Mouse (Mus musculus) 3T3-L1 (cell line): Measurements from ENCODE around the gene Galm.

Experiments
- DNase-seq: peaks from one replicate; pipeline ENCODE4 v3.0.0-alpha.2; 2015; ENCODE audit warnings: low read depth, low spot score

The Galm gene

DNA sequence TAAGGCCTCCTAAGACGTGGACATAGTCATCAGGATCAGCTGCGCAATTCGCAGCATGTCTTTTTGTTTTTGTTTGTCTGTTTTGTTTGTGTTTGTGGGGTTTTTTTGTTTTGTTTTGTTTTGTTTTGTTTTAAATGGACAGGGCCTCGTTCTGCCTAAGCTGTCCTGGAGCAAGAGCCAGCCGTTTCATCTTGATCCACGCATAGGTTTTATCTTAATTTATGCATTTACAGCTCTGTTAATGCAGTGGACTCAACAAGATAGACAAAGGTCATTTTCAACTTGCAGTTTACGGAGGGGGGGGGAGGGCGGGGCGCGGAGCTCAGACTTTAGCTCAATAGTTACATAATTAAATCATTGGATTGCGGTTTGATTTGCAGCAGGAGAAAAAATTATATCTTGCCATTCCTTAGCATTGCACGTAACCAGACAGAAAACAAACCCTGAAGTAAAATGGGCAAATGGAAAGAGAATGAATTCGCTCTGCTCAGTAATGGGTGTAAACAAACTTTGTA is 1.3 kb downstream of the Galm start:
- no peak for DNase-seq

DNA sequence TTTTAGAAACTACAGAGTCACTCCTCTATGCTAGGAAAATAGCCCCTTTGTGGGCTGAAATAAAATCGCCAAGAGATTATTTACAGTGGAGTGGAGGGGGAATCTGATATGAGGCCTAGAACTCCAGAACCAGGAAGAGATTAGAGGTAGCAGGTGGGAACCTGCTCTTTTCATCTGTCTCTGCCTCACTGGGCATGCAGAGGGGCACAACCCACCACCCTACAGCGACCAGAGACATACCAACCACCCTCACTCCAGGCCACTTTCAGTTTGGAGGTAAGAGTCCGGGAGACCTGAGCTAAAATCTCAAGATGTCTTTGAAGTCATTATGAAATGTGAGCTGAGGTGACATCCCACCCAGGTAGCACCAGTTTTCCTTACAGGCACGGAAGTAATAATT is 2.1 kb downstream of the Galm start:
- no peak for DNase-seq

DNA sequence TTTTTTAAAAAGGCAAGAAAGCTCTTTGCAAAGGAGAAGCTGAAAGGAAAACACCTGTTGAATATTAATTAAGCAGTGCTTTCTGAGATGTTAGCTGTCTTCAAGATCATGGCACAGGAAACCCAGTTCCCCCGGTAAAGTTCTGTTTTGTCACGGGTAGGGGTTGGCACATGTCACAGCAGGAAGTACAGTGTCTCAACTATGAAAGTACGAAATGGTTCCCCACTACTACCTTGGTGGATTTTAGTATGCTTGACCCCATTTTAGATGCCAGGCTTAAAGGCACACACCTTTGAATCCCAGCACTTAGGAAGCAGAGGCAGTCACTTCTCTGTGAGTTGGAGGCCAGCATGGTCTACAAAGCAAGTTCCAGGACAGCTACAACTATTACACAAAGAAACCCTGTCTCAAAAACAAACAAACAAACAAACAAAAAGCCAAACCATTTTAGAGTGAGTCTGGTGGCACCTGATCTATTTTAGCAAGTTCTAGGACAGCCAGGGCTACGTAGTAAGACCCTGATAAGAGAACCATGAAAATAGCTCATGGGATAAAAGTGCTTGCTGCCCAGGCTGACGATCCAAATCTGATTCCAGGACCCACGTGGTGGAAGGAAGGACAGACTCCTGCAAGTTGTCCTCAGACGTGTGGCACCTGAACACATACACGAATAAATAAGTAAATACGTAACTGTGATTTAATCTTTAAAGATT is 3.6 kb downstream of the Galm start:
- no peak for DNase-seq

DNA sequence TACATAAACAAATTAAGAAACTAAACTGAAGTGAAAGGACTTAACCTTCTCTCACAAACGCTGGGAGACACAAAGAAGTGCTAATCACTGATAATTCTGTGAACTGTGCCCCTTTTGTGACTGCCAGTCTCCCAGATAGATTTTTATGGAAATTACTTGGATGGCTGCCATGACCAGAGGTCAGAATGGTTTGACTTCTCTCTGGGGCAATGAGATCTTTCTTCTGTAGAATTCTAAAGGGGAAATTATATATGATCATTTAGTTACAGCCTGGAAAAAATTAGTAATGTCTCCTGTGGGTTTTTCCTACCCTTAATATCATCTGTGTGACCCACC is 4.1 kb downstream of the Galm start:
- DNase-seq, result no peak

DNA sequence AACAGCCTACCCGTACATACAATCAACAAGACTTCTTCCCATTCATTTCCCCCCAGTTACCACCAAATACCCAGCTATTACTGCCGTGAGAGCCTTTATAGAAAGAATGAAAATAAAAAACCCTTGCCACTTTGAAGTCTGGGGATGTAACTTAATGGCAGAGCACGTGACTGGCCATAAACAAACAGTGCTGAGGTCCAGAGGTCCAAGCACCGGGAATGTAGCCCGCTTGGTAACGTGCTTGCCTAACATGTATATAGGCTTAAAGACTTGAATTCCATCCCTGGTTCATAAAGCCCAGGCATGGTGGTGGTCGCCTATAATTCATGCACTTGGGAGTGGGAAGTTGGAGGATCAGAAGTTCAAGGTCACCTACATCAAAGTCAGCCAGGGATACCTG is 4.6 kb downstream of the Galm start:
- DNase-seq, result no peak

DNA sequence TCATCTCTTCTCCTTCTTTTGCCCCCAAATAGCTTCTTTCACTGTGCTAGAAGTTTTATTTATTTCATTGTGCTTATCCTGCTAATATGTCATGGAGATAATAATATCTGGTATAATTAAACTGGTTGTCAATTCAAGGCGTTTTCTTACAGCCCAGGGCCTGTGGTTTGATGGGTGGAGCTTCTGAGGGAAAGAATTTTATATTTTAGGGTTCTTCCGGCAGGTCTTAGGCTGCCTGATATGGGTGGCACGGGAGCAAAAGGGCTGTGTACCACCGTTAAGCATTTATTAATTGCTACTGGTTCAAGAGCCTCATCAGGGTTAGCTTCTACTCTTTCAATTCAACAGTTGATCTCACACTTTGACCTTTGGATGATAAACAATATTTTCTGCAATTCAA is 5.2 kb downstream of the Galm start:
- no peak for DNase-seq

DNA sequence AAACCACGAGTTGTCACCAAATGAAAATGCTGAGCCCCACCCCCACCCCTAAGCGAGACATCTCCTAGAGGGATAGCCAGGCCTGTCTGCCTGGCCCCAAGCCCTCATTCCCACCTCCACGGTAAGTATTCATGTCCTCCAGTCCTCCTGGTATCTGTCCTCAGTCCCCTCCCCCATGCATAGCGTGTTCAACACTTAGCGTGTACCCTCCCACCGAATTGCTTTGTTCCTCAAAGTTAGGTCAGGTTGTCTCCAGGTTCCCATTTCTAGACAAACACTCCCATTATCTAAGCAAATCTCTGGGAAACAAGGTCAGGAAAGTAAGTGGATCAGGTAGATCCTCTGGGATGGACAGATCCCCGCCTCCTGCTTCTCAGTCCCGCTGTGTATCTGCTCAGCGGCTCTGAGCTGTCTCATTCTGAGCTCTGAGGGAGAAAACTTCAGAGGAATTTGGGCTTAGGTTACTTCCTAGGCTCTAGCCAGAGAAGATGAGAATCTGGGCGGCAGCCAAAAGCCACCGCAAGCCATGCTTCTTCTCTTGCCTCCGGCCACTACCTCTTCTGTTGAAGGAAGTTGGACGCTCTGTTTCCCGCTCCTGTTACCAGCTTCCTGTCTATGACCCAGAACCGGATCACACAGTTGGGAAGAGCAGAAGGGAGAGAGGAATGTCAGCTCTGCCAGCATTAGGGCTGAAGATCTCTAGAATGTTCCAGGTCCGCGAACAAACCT is 11.3 kb downstream of the Galm start:
- no peak for DNase-seq

DNA sequence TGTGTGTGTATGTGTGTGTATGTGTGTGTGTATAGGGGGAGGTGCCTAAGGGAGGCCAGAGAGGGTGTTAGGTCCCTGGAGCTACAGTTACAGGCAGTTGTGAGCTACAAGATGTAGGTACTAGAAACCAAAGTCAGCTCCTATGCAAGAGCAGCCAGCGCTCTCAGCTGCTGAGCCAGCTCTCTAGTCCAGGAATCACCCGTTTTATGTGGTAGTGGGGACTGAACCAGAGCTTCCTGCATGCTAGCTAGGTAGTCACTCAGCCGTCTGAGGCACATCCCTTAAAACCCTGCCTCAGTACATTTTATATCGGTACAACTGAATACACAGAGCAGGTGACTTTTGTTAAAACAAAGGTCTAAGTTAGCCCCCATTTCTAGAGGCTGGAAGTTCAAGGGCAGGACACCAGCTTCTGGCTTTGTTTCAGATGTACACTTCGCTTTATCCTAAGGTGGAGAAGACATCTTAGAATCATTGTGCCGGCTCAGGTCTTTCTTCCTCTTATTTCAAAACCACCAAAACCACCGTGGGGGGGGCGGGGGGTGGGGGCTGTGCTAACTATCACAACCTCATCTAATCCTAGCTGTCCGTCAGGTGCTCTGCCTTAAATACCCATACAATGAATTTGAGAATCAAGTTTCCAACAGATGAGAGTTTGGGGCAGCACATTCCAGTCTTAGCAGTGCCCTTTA is 12.6 kb downstream of the Galm start:
- DNase-seq, result no peak

DNA sequence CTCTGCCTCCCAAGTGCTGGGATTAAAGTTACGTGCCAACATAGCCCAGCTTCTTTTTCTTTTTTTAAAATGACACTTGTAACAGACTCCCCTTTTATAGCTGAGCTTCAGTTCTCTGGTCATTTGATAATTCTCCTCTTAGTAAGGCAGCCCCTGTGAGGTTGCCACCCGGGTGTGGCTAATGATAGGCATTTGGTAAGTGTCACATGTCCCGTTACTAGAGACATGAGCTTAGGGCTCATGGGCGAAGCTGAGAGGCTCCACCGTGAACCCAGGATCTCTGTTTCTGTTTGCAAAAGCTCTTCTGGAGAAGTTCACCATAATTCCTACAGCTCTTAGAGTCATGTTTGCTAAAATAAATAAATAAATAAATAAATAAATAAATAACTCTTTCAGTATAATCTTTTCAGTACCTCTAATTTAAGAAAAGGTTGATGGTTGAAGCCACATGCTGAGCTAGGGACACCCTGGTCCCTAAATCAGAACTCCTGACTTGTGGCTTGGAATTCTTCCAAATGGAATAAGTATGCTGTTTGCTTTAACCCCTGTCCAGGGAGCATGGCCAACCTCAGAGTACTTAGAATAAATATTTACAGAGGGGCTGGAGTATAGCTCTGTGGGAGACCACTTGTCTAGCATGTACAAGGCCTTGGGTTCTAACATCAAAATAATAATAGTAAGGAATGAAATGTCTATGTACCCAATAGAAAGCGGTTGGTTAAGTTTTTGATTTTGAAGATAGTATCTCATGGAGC is 16.4 kb downstream of the Galm start:
- DNase-seq, result no peak

DNA sequence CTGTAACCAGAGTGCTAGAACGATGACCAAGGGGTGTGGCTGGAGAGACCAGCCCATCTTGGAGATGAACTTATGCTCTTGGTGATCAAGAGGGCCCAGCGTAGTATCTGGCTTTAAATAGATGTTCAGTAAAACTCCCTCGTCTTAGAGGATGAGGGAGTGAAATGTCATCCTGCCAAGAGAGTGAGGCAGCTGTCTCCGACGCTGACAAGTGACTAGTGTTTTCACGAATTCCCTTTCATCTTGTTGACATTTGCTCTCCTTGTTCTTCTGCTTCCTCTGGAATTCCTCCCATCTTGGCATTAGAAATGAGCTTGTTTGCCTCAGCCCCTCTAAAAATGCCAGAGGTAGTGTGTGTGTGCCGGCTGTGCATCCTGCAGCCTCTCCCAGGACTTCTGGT is 17.9 kb downstream of the Galm start:
- DNase-seq, result no peak

DNA sequence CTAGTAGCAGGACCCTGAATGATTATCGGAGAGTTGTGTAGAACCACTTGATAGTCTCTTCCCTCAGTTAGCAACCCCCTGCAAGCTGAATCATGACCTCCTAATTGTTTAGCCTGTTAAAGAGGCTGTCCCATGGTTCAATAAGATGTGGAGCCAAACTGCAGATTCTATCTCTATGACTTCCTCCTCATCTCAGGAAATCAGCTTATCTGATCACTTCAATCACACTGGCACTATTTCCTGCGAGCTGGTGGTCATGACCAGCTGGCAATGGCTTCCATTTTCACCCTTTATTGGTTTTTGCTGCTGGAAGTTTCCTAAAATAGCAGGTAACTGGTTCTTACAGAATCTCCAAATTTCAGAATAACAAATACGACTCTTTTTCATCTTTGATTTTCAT is 18.5 kb downstream of the Galm start:
- DNase-seq, result no peak

DNA sequence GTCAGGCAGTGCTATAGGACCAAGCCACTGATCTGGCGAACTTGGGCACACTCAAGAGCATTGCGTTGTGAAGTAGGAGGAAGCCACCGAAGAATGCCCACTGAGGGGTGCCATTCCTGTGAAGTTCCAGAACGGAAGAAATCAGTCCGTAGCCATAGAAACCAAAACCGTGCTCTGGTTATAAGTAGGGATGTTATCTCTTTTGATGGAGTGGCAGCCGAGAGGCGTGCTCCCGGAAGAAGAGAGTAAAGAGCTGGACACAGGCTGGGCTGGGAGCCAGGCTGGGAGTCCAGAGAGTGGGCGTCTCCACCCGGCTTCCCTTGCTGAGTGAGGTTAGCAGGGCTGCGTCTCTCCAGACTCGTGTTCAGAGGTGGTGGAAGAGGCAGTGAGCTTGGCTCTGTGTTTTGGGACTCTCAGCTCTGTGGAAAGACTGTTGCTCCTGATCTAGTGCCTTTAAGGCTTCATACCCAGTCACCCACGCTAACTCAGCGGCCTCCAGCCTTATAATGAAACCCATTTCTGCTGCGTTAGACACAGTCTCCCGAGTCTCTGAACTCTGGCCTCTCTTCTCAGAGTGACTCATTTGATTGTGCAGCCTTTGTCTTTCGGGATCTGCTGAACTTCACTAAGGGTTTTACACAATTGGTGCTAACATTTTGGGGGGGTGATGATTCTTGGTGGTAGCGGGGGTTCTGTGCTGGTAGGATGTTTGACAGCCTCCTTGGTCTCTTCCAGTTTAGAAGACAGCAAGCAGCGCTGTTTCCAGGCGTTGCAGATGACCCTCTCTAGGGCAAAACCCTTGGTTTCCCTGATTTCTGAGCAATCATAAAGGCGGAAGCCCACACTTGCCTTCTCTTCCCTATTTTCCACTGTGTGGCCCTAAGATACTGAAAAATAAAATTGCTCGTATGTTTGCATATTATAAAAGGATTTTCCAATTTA is 21.1 kb downstream of the Galm start:
- peak; percentile 80 for DNase-seq

DNA sequence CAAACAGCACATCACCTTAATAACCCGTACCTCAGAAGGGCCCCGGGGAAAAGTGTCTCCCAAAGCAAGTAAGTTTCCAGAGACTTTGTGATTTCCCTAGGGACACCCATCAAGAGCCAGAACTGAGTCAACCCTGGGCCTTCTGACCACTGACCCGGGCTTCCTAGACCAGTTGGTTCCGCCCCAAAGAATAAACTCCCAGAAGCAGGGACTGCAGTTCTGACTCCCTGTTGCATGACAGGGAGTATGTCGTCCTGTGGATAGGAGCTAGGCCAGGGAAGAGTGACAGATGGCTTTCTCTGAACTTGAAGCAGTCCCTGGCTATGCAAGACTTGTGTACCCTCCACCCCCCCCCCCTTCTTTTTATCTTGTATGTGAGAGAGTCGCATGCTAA is 21.7 kb downstream of the Galm start:
- DNase-seq, result no peak

DNA sequence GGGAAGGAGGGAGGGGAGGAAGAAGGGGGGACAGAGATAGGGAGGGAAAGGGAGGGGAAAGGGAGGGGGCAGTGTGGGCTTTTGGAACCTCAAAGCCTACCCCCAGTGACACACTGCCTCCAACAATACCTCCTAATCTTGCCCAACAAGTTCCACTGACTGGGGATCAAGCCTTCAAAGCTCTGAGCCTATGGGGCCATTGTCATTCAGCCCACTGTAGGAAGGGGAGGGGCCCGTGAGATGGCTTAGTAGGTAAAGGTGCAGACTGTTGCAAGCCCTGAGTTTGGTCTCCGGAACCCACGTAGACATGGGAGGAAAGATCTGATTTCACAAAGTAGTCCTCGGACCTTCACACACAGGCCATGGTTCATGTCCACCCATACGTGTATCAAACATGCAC is 24.1 kb downstream of the Galm start:
- DNase-seq, result no peak

DNA sequence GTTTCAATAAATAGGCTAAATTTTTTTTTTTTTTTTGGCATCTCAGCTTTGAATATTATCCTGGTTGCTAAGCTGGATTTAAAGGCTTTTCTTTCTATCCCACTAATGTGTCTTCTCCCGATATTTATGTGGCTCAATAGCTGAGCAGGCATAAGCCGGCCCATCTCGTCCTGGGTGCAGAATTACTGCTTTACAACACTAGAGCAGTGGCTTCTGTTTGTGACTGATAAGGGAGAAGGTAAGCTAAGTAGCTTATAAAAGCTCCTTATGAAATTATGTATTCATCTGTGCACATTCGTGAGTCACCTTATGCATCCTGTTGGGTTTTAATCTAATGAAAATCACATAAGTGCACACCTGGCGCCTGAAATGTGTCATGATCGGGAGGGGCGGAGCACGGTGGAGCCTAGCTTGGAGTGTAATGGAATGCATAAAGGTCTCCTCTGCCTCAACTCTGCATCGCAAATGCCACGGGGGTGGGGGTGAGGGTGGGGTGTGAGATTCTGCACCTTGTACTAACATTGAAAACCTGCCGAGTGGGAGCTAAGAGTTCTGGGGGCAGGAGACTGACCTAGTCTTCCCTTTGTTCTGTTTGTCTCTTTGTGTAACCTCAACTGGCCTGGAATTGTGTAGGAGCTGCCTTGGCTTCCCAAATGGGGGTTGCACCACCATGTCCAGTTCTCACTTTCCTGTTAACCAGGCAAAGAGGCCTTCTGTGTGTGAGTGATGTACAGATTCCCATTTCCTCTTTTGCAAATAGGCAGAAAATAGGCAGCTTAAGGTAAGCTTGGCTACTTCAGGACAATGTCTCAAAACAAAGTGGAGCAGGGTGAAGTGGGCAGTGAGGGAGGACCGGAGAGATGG is 25.7 kb downstream of the Galm start:
- no peak for DNase-seq

DNA sequence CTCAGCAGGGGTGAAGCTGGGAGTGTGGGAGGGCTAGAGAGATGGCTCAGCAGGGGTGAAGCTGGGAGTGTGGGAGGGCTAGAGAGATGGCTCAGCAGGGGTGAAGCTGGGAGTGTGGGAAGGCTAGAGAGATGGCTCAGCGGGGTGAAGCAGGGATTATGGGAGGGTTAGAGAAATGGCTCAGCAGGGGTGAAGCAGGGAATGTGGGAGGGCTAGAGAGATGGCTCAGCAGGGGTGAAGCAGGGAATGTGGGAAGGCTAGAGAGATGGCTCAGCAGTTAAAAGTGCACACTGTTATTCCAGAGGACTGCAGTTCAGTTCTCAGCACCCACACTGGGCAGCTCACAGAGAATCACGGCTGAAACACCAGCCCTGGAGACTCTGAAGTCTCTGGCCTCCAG is 26.4 kb downstream of the Galm start:
- DNase-seq, result no peak

DNA sequence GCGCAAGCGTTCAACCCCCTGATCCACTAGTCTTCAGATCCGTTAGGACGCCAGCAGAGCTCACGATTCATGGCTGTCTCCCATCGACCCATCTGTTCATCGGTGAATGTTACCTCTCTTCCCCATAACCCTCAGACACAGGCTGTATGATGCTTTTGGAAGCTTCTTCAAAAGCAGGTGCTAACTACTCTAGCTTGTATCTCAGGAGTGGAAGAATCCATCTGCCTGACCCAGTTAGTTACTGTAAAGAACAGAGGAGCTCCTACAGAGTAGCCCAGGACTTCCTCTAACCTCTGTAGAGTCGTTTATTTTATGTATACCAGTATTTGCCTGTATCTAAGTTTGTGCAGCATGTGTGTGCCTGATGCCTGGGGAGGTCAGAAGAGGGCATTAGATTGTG is 29.6 kb downstream of the Galm start:
- DNase-seq, result no peak

DNA sequence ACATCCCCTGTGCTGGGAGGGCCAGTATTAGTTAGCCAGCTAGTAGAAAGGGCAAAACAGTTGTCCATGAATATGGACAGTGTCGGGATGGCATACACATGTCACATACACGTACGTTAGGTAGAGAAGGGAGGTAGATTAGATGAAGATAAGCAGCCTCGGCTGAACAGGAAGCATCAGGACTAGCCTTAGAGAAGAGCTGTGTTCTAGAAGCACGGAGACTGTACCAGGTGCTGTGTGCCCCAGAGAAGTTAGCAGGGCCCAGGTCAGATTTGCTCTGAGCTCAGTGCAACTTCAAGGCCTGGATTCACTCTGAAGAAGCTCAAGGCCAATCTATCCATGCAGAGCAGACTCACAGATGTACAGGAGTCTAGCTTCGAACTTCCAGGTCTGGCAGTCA is 30.2 kb downstream of the Galm start:
- DNase-seq, result no peak

DNA sequence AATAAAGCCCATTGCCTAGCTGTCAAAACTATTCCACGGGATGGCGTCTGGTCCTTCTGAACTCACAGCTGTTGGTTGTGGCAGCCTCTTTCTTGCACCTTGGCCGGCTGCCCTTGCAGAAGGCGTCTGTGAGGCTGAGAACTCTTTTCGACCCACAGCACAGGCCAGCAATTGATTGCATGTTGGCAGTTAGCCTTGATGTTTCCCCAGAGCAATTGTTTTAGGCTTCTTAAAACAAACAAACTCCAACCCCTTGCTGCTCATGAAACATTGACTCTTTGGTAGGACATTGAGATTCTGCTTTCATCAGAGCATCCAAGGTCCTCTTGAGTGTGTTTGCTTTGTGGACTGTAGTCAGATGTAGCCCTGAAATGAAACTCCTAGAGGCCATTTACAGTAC is 33.2 kb downstream of the Galm start:
- no peak for DNase-seq

DNA sequence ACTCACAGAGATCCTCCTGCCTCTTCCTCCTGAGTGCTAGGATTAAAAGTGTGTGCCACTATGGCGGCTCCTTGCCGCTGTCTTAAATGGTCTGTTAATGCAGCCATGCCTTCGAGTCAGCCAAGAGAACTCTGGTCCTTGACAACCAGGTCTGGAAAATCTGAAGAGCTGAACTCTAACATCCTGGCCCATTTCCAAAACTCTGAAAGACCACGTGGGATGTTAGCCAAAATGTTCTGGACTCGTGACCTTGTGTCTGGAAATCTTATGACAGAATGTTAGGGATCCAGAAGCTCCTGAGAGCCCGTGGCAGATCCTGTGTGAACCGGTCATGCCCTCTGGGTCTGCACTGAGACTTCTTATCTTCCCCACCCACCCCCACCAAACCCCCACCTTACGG is 36.7 kb downstream of the Galm start:
- no peak for DNase-seq
